Mouse (Mus musculus) MEL (cell line): ENCODE data around the gene Map2k4. TPM values are rescaled to one million over a fixed set of nuclear protein-coding genes. Genes with fewer than 3 reads are reported as not detected.

Experiments used
- DNase-seq: peaks from one replicate; pipeline ENCODE4 v3.0.0; 2011; ENCODE audit warnings: low read depth, low spot score
- H3K27ac ChIP-seq: 2 replicates; pipeline ENCODE4 v1.5.1; 2012; ENCODE audit warnings: low read depth, mild to moderate bottlenecking, control low read depth, low read length, moderate library complexity; ENCODE audit not compliant: control insufficient read depth
- H3K27me3 ChIP-seq, 2 experiments: fragments of 150-350 bp in 1 of 2; sonication (generic) in 1 of 2; 2 replicates each; pipeline ENCODE4 v1.6.1; 2012; ENCODE audit warnings: low read length in 2 of 2, mild to moderate bottlenecking in 2 of 2, improper control_type of control experiment in 1 of 2, moderate library complexity in 1 of 2; ENCODE audit not compliant: insufficient read depth in 2 of 2, control insufficient read depth in 1 of 2
- H3K36me3 ChIP-seq, 2 experiments: 2 replicates each; pipeline ENCODE4 v1.6.1; 2012 to 2014; ENCODE audit warnings: low read length in 2 of 2, improper control_type of control experiment in 1 of 2, inconsistent platforms in 1 of 2, mild to moderate bottlenecking in 1 of 2; ENCODE audit not compliant: insufficient read depth in 2 of 2, control insufficient read depth in 1 of 2
- H3K4me1 ChIP-seq, 2 experiments: fragments of 150-350 bp in 1 of 2; sonication (generic) in 1 of 2; 2 replicates each; pipeline ENCODE4 v1.6.1; 2012; ENCODE audit warnings: low read length in 2 of 2, improper control_type of control experiment in 1 of 2, mild to moderate bottlenecking in 1 of 2; ENCODE audit not compliant: insufficient read depth in 2 of 2, control insufficient read depth in 1 of 2
- H3K4me3 ChIP-seq, 2 experiments: fragments of 150-350 bp in 1 of 2; sonication (generic) in 1 of 2; 2 replicates each; pipeline ENCODE4 v1.5.1; 2012; ENCODE audit warnings: low read depth in 2 of 2, low read length in 2 of 2, mild to moderate bottlenecking in 2 of 2, moderate library complexity in 2 of 2, control low read depth in 1 of 2, improper control_type of control experiment in 1 of 2; ENCODE audit not compliant: control insufficient read depth in 1 of 2, insufficient read depth in 1 of 2
- H3K79me2 ChIP-seq: 2 replicates; pipeline ENCODE4 v1.6.1; 2012; ENCODE audit warnings: mild to moderate bottlenecking, low read length, moderate library complexity; ENCODE audit not compliant: control insufficient read depth, poor library complexity, insufficient read depth
- H3K9ac ChIP-seq: 2 replicates; pipeline ENCODE4 v1.6.1; 2012; ENCODE audit warnings: low read depth, mild to moderate bottlenecking, control low read depth, low read length, moderate library complexity; ENCODE audit not compliant: control insufficient read depth, poor library complexity, severe bottlenecking
- H3K9me3 ChIP-seq: fragments of 150-350 bp; sonication (generic); replicated peaks from 2 replicates; pipeline ENCODE4 v1.6.1; 2012; ENCODE audit warnings: mild to moderate bottlenecking, low read length, improper control_type of control experiment, moderate library complexity; ENCODE audit not compliant: insufficient read depth
- BHLHE40 ChIP-seq: IDR thresholded peaks from 2 replicates; pipeline ENCODE4 v1.6.1; 2012; ENCODE audit warnings: low read depth, mild to moderate bottlenecking, inconsistent platforms, low read length, improper control_type of control experiment, borderline replicate concordance
- CTCF ChIP-seq, 3 experiments: IDR thresholded peaks in 2 of 3; conservative IDR thresholded peaks in 1 of 3; 2 replicates each; pipeline ENCODE4 v1.5.1; 2011 to 2012; ENCODE audit warnings: low read length in 3 of 3, low read depth in 2 of 3, mild to moderate bottlenecking in 2 of 3, improper control_type of control experiment in 1 of 3, inconsistent platforms in 1 of 3, mixed read lengths in 1 of 3, moderate library complexity in 1 of 3; ENCODE audit not compliant: control insufficient read depth in 1 of 3, insufficient read depth in 1 of 3, poor library complexity in 1 of 3, severe bottlenecking in 1 of 3
- EP300 ChIP-seq, 2 experiments: IDR thresholded peaks; 2 replicates each; pipeline ENCODE4 v1.6.1; 2011; ENCODE audit warnings: improper control_type of control experiment in 2 of 2, low read length in 2 of 2, low read depth in 1 of 2, mild to moderate bottlenecking in 1 of 2
- ETS1 ChIP-seq: IDR thresholded peaks from 2 replicates; pipeline ENCODE4 v1.6.1; 2012; ENCODE audit warnings: low read depth, mild to moderate bottlenecking, inconsistent platforms, low read length, improper control_type of control experiment, moderate library complexity
- GATA1 ChIP-seq: IDR thresholded peaks from 2 replicates; pipeline ENCODE4 v1.6.1; 2011; ENCODE audit warnings: low read depth, low read length, improper control_type of control experiment
- HCFC1 ChIP-seq: IDR thresholded peaks from 2 replicates; pipeline ENCODE4 v1.6.1; 2012; ENCODE audit warnings: low read depth, mild to moderate bottlenecking, inconsistent platforms, low read length, improper control_type of control experiment, moderate library complexity
- KAT2A ChIP-seq: conservative IDR thresholded peaks from 2 replicates; pipeline ENCODE4 v1.6.1; 2012; ENCODE audit warnings: low read depth, low read length, improper control_type of control experiment, inconsistent platforms
- MAX ChIP-seq: IDR thresholded peaks from 2 replicates; pipeline ENCODE4 v1.6.1; 2011; ENCODE audit warnings: low read length, improper control_type of control experiment
- MXI1 ChIP-seq: IDR thresholded peaks from 2 replicates; pipeline ENCODE4 v1.6.1; 2011; ENCODE audit warnings: mild to moderate bottlenecking, low read depth, low read length, improper control_type of control experiment
- MYB ChIP-seq: IDR thresholded peaks from 2 replicates; pipeline ENCODE4 v1.6.1; 2011; ENCODE audit warnings: mild to moderate bottlenecking, low read depth, low read length, improper control_type of control experiment
- MYC ChIP-seq: IDR thresholded peaks from 2 replicates; pipeline ENCODE4 v1.6.1; 2011; ENCODE audit warnings: low read depth, mild to moderate bottlenecking, low read length, improper control_type of control experiment, moderate library complexity
- NELFE ChIP-seq: IDR thresholded peaks from 2 replicates; pipeline ENCODE4 v1.6.1; 2011; ENCODE audit warnings: low read depth, low read length, improper control_type of control experiment
- POLR2A ChIP-seq, 2 experiments: IDR thresholded peaks; 2 replicates each; pipeline ENCODE4 v1.6.1; 2011 to 2012; ENCODE audit warnings: low read length in 2 of 2, mild to moderate bottlenecking in 2 of 2, control low read depth in 1 of 2, improper control_type of control experiment in 1 of 2, low read depth in 1 of 2, moderate library complexity in 1 of 2; ENCODE audit not compliant: control insufficient read depth in 1 of 2, insufficient read depth in 1 of 2, poor library complexity in 1 of 2
- POLR2AphosphoS2 ChIP-seq: IDR thresholded peaks from 2 replicates; pipeline ENCODE4 v1.6.1; 2011; ENCODE audit warnings: low read length, improper control_type of control experiment
- POLR2AphosphoS5 ChIP-seq: IDR thresholded peaks from 2 replicates; pipeline ENCODE4 v1.6.1; 2012; ENCODE audit warnings: low read depth, borderline replicate concordance, mild to moderate bottlenecking, inconsistent platforms, low read length, moderate library complexity, mixed read lengths
- RCOR1 ChIP-seq: IDR thresholded peaks from 2 replicates; pipeline ENCODE4 v1.6.1; 2012; ENCODE audit warnings: low read depth, mild to moderate bottlenecking, inconsistent platforms, low read length, improper control_type of control experiment
- SIN3A ChIP-seq: IDR thresholded peaks from 2 replicates; pipeline ENCODE4 v1.6.1; 2012; ENCODE audit warnings: low read length, improper control_type of control experiment, inconsistent platforms
- TBP ChIP-seq: IDR thresholded peaks from 2 replicates; pipeline ENCODE4 v1.8.0; 2011; ENCODE audit warnings: low read depth, low read length, improper control_type of control experiment
- TCF12 ChIP-seq: IDR thresholded peaks from 2 replicates; pipeline ENCODE4 v1.6.1; 2014; ENCODE audit warnings: low read depth, mild to moderate bottlenecking, inconsistent platforms, low read length, improper control_type of control experiment, moderate library complexity
- UBTF ChIP-seq: IDR thresholded peaks from 2 replicates; pipeline ENCODE4 v1.6.1; 2012; ENCODE audit warnings: low read depth, mild to moderate bottlenecking, inconsistent platforms, low read length, improper control_type of control experiment, moderate library complexity, borderline replicate concordance; ENCODE audit not compliant: insufficient read depth
- USF1 ChIP-seq: IDR thresholded peaks from 2 replicates; pipeline ENCODE4 v1.6.1; 2014; ENCODE audit warnings: low read depth, mild to moderate bottlenecking, inconsistent platforms, low read length, improper control_type of control experiment, moderate library complexity
- ZC3H11A ChIP-seq: IDR thresholded peaks from 2 replicates; pipeline ENCODE4 v1.6.1; 2012; ENCODE audit warnings: low read depth, mild to moderate bottlenecking, inconsistent platforms, low read length, improper control_type of control experiment
- ZKSCAN1 ChIP-seq: IDR thresholded peaks from 2 replicates; pipeline ENCODE4 v1.6.1; 2012; ENCODE audit warnings: low read depth, mild to moderate bottlenecking, inconsistent platforms, low read length, improper control_type of control experiment, moderate library complexity
- ZMIZ1 ChIP-seq: IDR thresholded peaks from 2 replicates; pipeline ENCODE4 v1.6.1; 2012; ENCODE audit warnings: low read depth, mild to moderate bottlenecking, inconsistent platforms, low read length, improper control_type of control experiment, moderate library complexity
- polyA plus RNA-seq, 2 experiments: library from polyadenylated mRNA; stranded (reverse) in 1 of 2; unstranded in 1 of 2; fragments of >175 nt in 1 of 2; fragments of >200 nt in 1 of 2; gene quantifications; 2 replicates each; pipeline versions ENCODE4 v1.2.1 to v1.2.4; 2012; ENCODE audit warnings: low replicate concordance in 2 of 2, low read depth in 1 of 2; ENCODE audit not compliant: insufficient read length in 2 of 2, insufficient read depth in 1 of 2, missing spikeins in 1 of 2
- total RNA-seq: library from RNA; depleted of rRNA; stranded (reverse); fragments of 300-350 nt; gene quantifications from 2 replicates; pipeline ENCODE4 v1.2.3, GENCODE M21; 2012

The Map2k4 gene
- total and polyA plus RNA-seq, 3 experiments = 20.0 to 70.7 (median 21.8) TPM

- Histone ChIP-seq H3K4me3 (no peak overlapping the region), H3K4me1 (peaks cover 2 to 11% of the 10 kb centered on the region in 2 experiments; a peak in 3 of 4 replicates), H3K79me2 (peaks cover 22% of the 10 kb centered on the region), H3K9me3 (no peaks in the 10 kb centered on the region), H3K27ac (no peak overlapping the region), H3K36me3 (peaks cover 11 to 20% of the 10 kb centered on the region in 2 experiments), H3K9ac (no peak overlapping the region), H3K27me3 (no peaks in the 10 kb centered on the region)
- DNase-seq = no peak
- TF ChIP-seq POLR2AphosphoS5 = no peak
- no peak for TF ChIP-seq ZKSCAN1
- TF ChIP-seq TBP = no peak
- TF ChIP-seq BHLHE40 = no peak
- TF ChIP-seq USF1 = no peak
- no peak for TF ChIP-seq MYB
- TF ChIP-seq POLR2AphosphoS2 = no peak
- no peak for TF ChIP-seq NELFE
Observed at GRCm38 (mm10) chr11:65812088-65812487, 24.0 kb upstream of the Map2k4 start.

GRCm38 (mm10) chr11:65807601-65808000, 19.5 kb upstream of the Map2k4 start:
- Histone ChIP-seq H3K9ac (peak overlapping the region; percentile 76), H3K79me2 (peaks cover 22% of the 10 kb centered on the region), H3K27me3 (no peaks in the 10 kb centered on the region), H3K4me1 (peaks cover 4 to 11% of the 10 kb centered on the region in 2 experiments; a peak in 3 of 4 replicates), H3K9me3 (no peaks in the 10 kb centered on the region), H3K36me3 (peaks cover 0 to 22% of the 10 kb centered on the region in 2 experiments; a peak in 2 of 4 replicates), H3K4me3 (peak overlapping the region; percentile 75 to 93), H3K27ac (peak overlapping the region; percentile 77)
- no peak for TF ChIP-seq NELFE
- 0 out of 2 replicates have a peak, but pooled peaks have one; percentile 47 for TF ChIP-seq MXI1
- peak; percentile 34; the same call in 1 of the 2 replicates for TF ChIP-seq MAX
- no peak for TF ChIP-seq ZMIZ1
- DNase-seq = peak; percentile 27

GRCm38 (mm10) chr11:65806909-65807504, 18.9 kb upstream of the Map2k4 start, which contains the start of gene Zkscan6:
Zkscan6 (plus strand) TSS chr11:65807175.
- peak; percentile 97 for DNase-seq
- peak within 1 kb of the TSS; percentile 76 for H3K9ac ChIP-seq
- TF ChIP-seq CTCF (IDR thresholded peaks at IDR 0.05 in 2 of 3, conservative IDR thresholded peaks at IDR 0.05 in 1 of 3; ENCODE audit: control insufficient read depth in 1 of 3, insufficient read depth in 1 of 3, low read depth in 2 of 3, low read length in 3 of 3, poor library complexity in 1 of 3, severe bottlenecking in 1 of 3) (no peak), UBTF (peak; percentile 22; the same call in 1 of the 2 replicates), ZC3H11A (no peak), ETS1 (no peak), RCOR1 (0 out of 2 replicates have a peak, but pooled peaks have one; percentile 25), BHLHE40 (peak; percentile 58; the same call in 1 of the 2 replicates), TBP (peak; percentile 58; the same call in 1 of the 2 replicates), POLR2AphosphoS2 (peak; percentile 87), TCF12 (0 out of 2 replicates have a peak, but pooled peaks have one; percentile 35), EP300 (IDR thresholded peaks at IDR 0.05; ENCODE audit: low read depth in 1 of 2, low read length in 2 of 2) (0 out of 4 replicates have a peak, but pooled peaks of 1 of the 2 experiments have one; percentile 20), SIN3A (peak; percentile 82), MYC (peak; percentile 70; the same call in 1 of the 2 replicates), KAT2A (peak; percentile 22; the same call in 1 of the 2 replicates), MYB (no peak), GATA1 (no peak), HCFC1 (peak; percentile 76), MAX (peak; percentile 62; the same call in 1 of the 2 replicates), POLR2A (IDR thresholded peaks at IDR 0.05; ENCODE audit: control insufficient read depth in 1 of 2, insufficient read depth in 1 of 2, low read depth in 1 of 2, low read length in 2 of 2, poor library complexity in 1 of 2) (peak; percentile 61 to 88)

More at GRCm38 (mm10) chr11:65806909-65807504, 18.9 kb upstream of the Map2k4 start, which contains the start of gene Zkscan6:
- Histone ChIP-seq H3K9me3 (no peaks in the 10 kb centered on the region), H3K27me3 (no peaks in the 10 kb centered on the region), H3K4me1 (peaks cover 4 to 11% of the 10 kb centered on the region in 2 experiments; a peak in 3 of 4 replicates), H3K36me3 (peaks cover 0 to 22% of the 10 kb centered on the region in 2 experiments; a peak in 2 of 4 replicates), H3K4me3 (peak within 1 kb of the TSS; percentile 75 to 93), H3K27ac (peak within 1 kb of the TSS; percentile 77), H3K79me2 (peaks cover 17% of the 10 kb centered on the region)
